Comparison of ENCODE assay signal across 18 mouse cellular contexts in genomic region chr4:126242510-126242909, GRCm38 (mm10). TPM values are rescaled to one million over a fixed set of nuclear protein-coding genes. Genes with fewer than 3 reads are reported as not detected.
DNase-seq lines count a peak whose midpoint lies in the region; ATAC-seq and TF ChIP-seq lines count a peak whose summit lies in the region.
"Had no signal": no experiment of that assay in that cellular context is flagged by ENCODE, and none has a peak within 500 bp of the region (broad histone marks: within the 10 kb centered on the region; RNA-seq: fewer than 3 reads in every experiment).

No protein-coding gene starts in this region.

- peaks cover 19% of the 10 kb centered on the region for H3K36me3 ChIP-seq in midbrain, embryonic 11.5 days (ENCODE audit: control insufficient read depth, insufficient read depth, low read length)
- H3K36me3 ChIP-seq in midbrain, postnatal 0 days (ENCODE audit: insufficient read depth, low read length): peaks cover 41% of the 10 kb centered on the region
- H3K36me3 ChIP-seq in heart, embryonic 13.5 days: peaks cover 73% of the 10 kb centered on the region
- H3K36me3 ChIP-seq in intestine, postnatal 0 days (ENCODE audit: control insufficient read depth, insufficient read depth): peaks cover 39% of the 10 kb centered on the region

- no peak overlapping the region for H3K4me2 ChIP-seq in midbrain, embryonic 11.5 days
- H3K4me2 ChIP-seq in midbrain, postnatal 0 days (ENCODE audit: low read depth, low read length, poor library complexity, severe bottlenecking): no peak overlapping the region
- H3K4me2 ChIP-seq in heart, embryonic 13.5 days: no peak overlapping the region
- H3K4me2 ChIP-seq in intestine, postnatal 0 days (replicated peaks; ENCODE audit: low read depth): no peak overlapping the region
- H3K4me2 ChIP-seq: embryonic facial prominence, embryonic 13.5 days; liver, embryonic 13.5 days; lung, embryonic 15.5 days had no signal

- no peaks in the 10 kb centered on the region for H3K27me3 ChIP-seq in midbrain, embryonic 11.5 days (ENCODE audit: control insufficient read depth, insufficient read depth, low read length)
- H3K27me3 ChIP-seq in midbrain, postnatal 0 days (ENCODE audit: insufficient read depth, low read length): no peaks in the 10 kb centered on the region
- no peaks in the 10 kb centered on the region for H3K27me3 ChIP-seq in heart, embryonic 13.5 days (replicated peaks)
- H3K27me3 ChIP-seq in intestine, postnatal 0 days (replicated peaks; ENCODE audit: control insufficient read depth, insufficient read depth, low read length): no peaks in the 10 kb centered on the region
- H3K27me3 ChIP-seq: embryonic facial prominence, embryonic 13.5 days; liver, embryonic 13.5 days; lung, embryonic 15.5 days had no signal

- ATAC-seq in midbrain, embryonic 11.5 days (ENCODE audit: low FRiP score): no peak
- no peak for ATAC-seq in midbrain, postnatal 0 days (ENCODE audit: low FRiP score)
- no peak for ATAC-seq in heart, embryonic 13.5 days (ENCODE audit: extremely low read depth, insufficient number of reproducible peaks, low FRiP score, low TSS enrichment)
- no peak for ATAC-seq in intestine, postnatal 0 days
- ATAC-seq: inflammation-experienced regulatory T-cells, adult 6 months had no signal

- no peaks in the 10 kb centered on the region for H3K9me3 ChIP-seq in midbrain, embryonic 11.5 days (ENCODE audit: control insufficient read depth, low read length)
- no peaks in the 10 kb centered on the region for H3K9me3 ChIP-seq in midbrain, postnatal 0 days (ENCODE audit: low read length)
- H3K9me3 ChIP-seq in heart, embryonic 13.5 days: no peaks in the 10 kb centered on the region
- no peaks in the 10 kb centered on the region for H3K9me3 ChIP-seq in intestine, postnatal 0 days (ENCODE audit: control insufficient read depth)
- H3K9me3 ChIP-seq: embryonic facial prominence, embryonic 13.5 days; forebrain, embryonic 10.5 days; hindbrain, embryonic 10.5 days; liver, embryonic 13.5 days; lung, embryonic 15.5 days had no signal

- peak; percentile 96 for DNase-seq in heart, adult 11 months
- DNase-seq in heart, postnatal 14 days: no peak
- peak; percentile 21 for DNase-seq in midbrain, embryonic 11.5 days (ENCODE audit: low spot score, missing footprints)
- DNase-seq in midbrain, postnatal 0 days (ENCODE audit: low spot score): no peak
- DNase-seq in c-Kit-positive CD71-positive TER-119-positive erythroid progenitor cells, embryonic 14.5 days (ENCODE audit: low spot score): no peak
- DNase-seq: adrenal gland, adult 8-10 months; B cell, adult 2 months; gastrocnemius, postnatal 14 days; liver, embryonic 13.5 days; midbrain, embryonic 14.5 days; thymus, adult 2 months had no signal

- no peak overlapping the region for H3K4me3 ChIP-seq in midbrain, embryonic 11.5 days (ENCODE audit: low read depth, low read length)
- H3K4me3 ChIP-seq in midbrain, postnatal 0 days (ENCODE audit: low read depth, low read length): no peak overlapping the region
- H3K4me3 ChIP-seq in heart, embryonic 13.5 days: no peak overlapping the region
- H3K4me3 ChIP-seq in intestine, postnatal 0 days (ENCODE audit: low read depth, low read length): no peak overlapping the region
- H3K4me3 ChIP-seq: embryonic facial prominence, embryonic 13.5 days; forebrain, embryonic 10.5 days; hindbrain, embryonic 10.5 days; liver, embryonic 13.5 days; lung, embryonic 15.5 days had no signal

- intact Hi-C loops in heart, postnatal 14 days (cut with DNase I): no loop called here

- H3K4me1 ChIP-seq in midbrain, embryonic 11.5 days (ENCODE audit: control insufficient read depth, insufficient read depth, low read length): peaks cover 2% of the 10 kb centered on the region
- 0 out of 2 replicates have a peak, but pooled peaks cover 4% of the 10 kb centered on the region for H3K4me1 ChIP-seq in midbrain, postnatal 0 days (ENCODE audit: insufficient read depth, low read length)
- H3K4me1 ChIP-seq in heart, embryonic 13.5 days: peaks cover 57% of the 10 kb centered on the region
- H3K4me1 ChIP-seq in intestine, postnatal 0 days (replicated peaks; ENCODE audit: control insufficient read depth, insufficient read depth, low read length): no peaks in the 10 kb centered on the region
- H3K4me1 ChIP-seq: liver, embryonic 13.5 days; lung, embryonic 15.5 days had no signal

- no peak for TF ChIP-seq CTCF in midbrain, postnatal 0 days (IDR thresholded peaks at IDR 0.05)
- no peak for TF ChIP-seq CTCF in intestine, postnatal 0 days (IDR thresholded peaks at IDR 0.05; ENCODE audit: low read depth)

- no peak overlapping the region for H3K27ac ChIP-seq in midbrain, embryonic 11.5 days (ENCODE audit: low read depth, low read length)
- H3K27ac ChIP-seq in midbrain, postnatal 0 days (ENCODE audit: low read depth, low read length): no peak overlapping the region
- H3K27ac ChIP-seq in heart, embryonic 13.5 days (replicated peaks): peak overlapping the region; percentile 25
- H3K27ac ChIP-seq in intestine, postnatal 0 days (ENCODE audit: low read depth, low read length): no peak overlapping the region
- H3K27ac ChIP-seq: embryonic facial prominence, embryonic 13.5 days; forebrain, embryonic 10.5 days; hindbrain, embryonic 10.5 days; liver, embryonic 13.5 days; lung, embryonic 15.5 days had no signal

- no peak overlapping the region for H3K9ac ChIP-seq in midbrain, embryonic 11.5 days (ENCODE audit: low read length)
- H3K9ac ChIP-seq in midbrain, postnatal 0 days (replicated peaks; ENCODE audit: low read length, poor library complexity, severe bottlenecking): no peak overlapping the region
- H3K9ac ChIP-seq in heart, embryonic 13.5 days: peak overlapping the region; percentile 55
- no peak overlapping the region; the same call in 1 of the 2 replicates for H3K9ac ChIP-seq in intestine, postnatal 0 days (ENCODE audit: low read depth, low read length)
- H3K9ac ChIP-seq: embryonic facial prominence, embryonic 13.5 days; liver, embryonic 13.5 days; lung, embryonic 15.5 days had no signal

- 92% methylated on average over 6 of the region's 6 CpGs for WGBS in midbrain, embryonic 11.5 days
- WGBS in midbrain, postnatal 0 days: 90% methylated on average over 6 of the region's 6 CpGs
- WGBS in heart, embryonic 13.5 days: 74% methylated on average over 6 of the region's 6 CpGs
- 95% methylated on average over 6 of the region's 6 CpGs for WGBS in intestine, postnatal 0 days

RNA-seq across cellular contexts. Expression of gene Map7d1, which starts 13.6 kb away (rescaled TPM):
- 100 to 1,000 TPM; 242 to 246 TPM for total RNA-seq in heart, postnatal 14 days (2021)
- polyA plus RNA-seq in midbrain, embryonic 11.5 days (2014; fragmentation: Nextera tagmentation; extraction: Ambion mirVana): 61.8 and 68.7 TPM in 2 replicates
- total RNA-seq in midbrain, postnatal 0 days (2014; rRNA removed): 106 and 124 TPM in 2 replicates
- polyA plus RNA-seq in midbrain, postnatal 0 days (2015; fragmentation: Nextera tagmentation; extraction: Ambion mirVana): 56.9 and 61.2 TPM in 2 replicates
- 36.7 and 37.1 TPM in 2 replicates for polyA plus RNA-seq in heart, embryonic 13.5 days (2015; fragmentation: Nextera tagmentation; extraction: Ambion mirVana)
- polyA plus RNA-seq in intestine, postnatal 0 days (2015; fragmentation: Nextera tagmentation; extraction: Ambion mirVana): 11.7 and 12.2 TPM in 2 replicates

RNA-seq across cellular contexts. Expression of gene Trappc3, which starts 19.6 kb away (rescaled TPM):
- 10 to 100 TPM; 45.6 to 49.3 TPM for total RNA-seq in heart, postnatal 14 days (2021)
- polyA plus RNA-seq in midbrain, embryonic 11.5 days (2014; fragmentation: Nextera tagmentation; extraction: Ambion mirVana): 37.1 and 38.9 TPM in 2 replicates
- total RNA-seq in midbrain, postnatal 0 days (2014; rRNA removed): 121 and 122 TPM in 2 replicates
- polyA plus RNA-seq in midbrain, postnatal 0 days (2015; fragmentation: Nextera tagmentation; extraction: Ambion mirVana): 173 and 186 TPM in 2 replicates
- polyA plus RNA-seq in heart, embryonic 13.5 days (2015; fragmentation: Nextera tagmentation; extraction: Ambion mirVana): 68.5 and 74.5 TPM in 2 replicates
- polyA plus RNA-seq in intestine, postnatal 0 days (2015; fragmentation: Nextera tagmentation; extraction: Ambion mirVana): 115 and 126 TPM in 2 replicates

RNA-seq across cellular contexts. Expression of gene Thrap3, which starts 40.0 kb away (rescaled TPM):
- 100 to 1,000 TPM; 130 to 144 TPM for total RNA-seq in heart, postnatal 14 days (2021)
- polyA plus RNA-seq in midbrain, embryonic 11.5 days (2014; fragmentation: Nextera tagmentation; extraction: Ambion mirVana): 192 and 219 TPM in 2 replicates
- total RNA-seq in midbrain, postnatal 0 days (2014; rRNA removed): 119 and 162 TPM in 2 replicates
- 81.6 and 94.8 TPM in 2 replicates for polyA plus RNA-seq in midbrain, postnatal 0 days (2015; fragmentation: Nextera tagmentation; extraction: Ambion mirVana)
- polyA plus RNA-seq in heart, embryonic 13.5 days (2015; fragmentation: Nextera tagmentation; extraction: Ambion mirVana): 127 and 134 TPM in 2 replicates
- 56.7 and 67.5 TPM in 2 replicates for polyA plus RNA-seq in intestine, postnatal 0 days (2015; fragmentation: Nextera tagmentation; extraction: Ambion mirVana)

RNA-seq across cellular contexts. Expression of gene Col8a2, which starts 44.1 kb away (rescaled TPM):
- total RNA-seq in heart, postnatal 14 days (2021): under 1 TPM; 0.79 to 0.85 TPM
- polyA plus RNA-seq in midbrain, embryonic 11.5 days (2014; fragmentation: Nextera tagmentation; extraction: Ambion mirVana): 9.1 and 9.5 TPM in 2 replicates
- total RNA-seq in midbrain, postnatal 0 days (2014; rRNA removed): 8.3 and 11.0 TPM in 2 replicates
- 1.3 TPM in 2 replicates for polyA plus RNA-seq in midbrain, postnatal 0 days (2015; fragmentation: Nextera tagmentation; extraction: Ambion mirVana)
- 4.2 and 4.9 TPM in 2 replicates for polyA plus RNA-seq in heart, embryonic 13.5 days (2015; fragmentation: Nextera tagmentation; extraction: Ambion mirVana)
- 1.5 and 2.2 TPM in 2 replicates for polyA plus RNA-seq in intestine, postnatal 0 days (2015; fragmentation: Nextera tagmentation; extraction: Ambion mirVana)
- polyA plus RNA-seq: inflammation-experienced regulatory T-cells, adult 6 months had no signal

Comparison
In these comparisons a context has a peak if more than half of its experiments do, and no peak if none do; other contexts are left out.
1. DNase-seq: peak in heart, adult 11 months (single experiment) and midbrain, embryonic 11.5 days (single experiment); none in heart, postnatal 14 days (0 of 2), midbrain, postnatal 0 days (single experiment) and c-Kit-positive CD71-positive TER-119-positive erythroid progenitor cells, embryonic 14.5 days (single experiment).